Mouse (Mus musculus): ENCODE data around the gene Cmtm2a. TPM values are rescaled to one million over a fixed set of nuclear protein-coding genes. Genes with fewer than 3 reads are reported as not detected.
A peak's percentile ranks its signal among the peaks of the same experiment; 100 is the strongest.
"Not testable (repeated sequence)": the region's sequence is repeated elsewhere in the genome, so short reads cannot be mapped to it uniquely, and the experiment has no call there.

The Cmtm2a gene
- polyA plus RNA-seq (2016; fragmentation: Nextera tagmentation; extraction: Ambion mirVana) = not detected in 2 replicates

DNA sequence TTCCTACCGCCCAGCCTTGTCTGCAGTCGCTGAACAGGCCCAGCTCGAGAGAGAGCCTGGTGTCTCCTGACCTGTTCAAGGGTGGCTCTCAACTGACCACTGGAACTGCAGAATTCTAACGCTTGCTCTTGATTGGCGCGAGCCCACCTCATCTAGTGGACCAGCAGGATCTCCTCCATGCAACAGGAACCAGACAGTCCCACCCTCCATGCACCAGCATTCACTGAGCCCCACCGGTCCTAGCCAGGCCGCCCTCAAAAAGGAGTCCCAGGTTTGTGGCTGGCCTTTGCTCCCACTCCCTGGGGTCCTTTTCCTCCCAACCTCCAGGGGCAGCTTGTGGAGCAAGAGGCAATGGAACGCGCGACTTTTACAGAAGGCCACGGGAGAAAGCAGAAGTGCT lies at the start of gene Cmtm2a:
Gene Cmtm2a (minus strand): TSS at position 101 of the 400 bp plus-strand sequence.
- H3K4me1 ChIP-seq; ATAC-seq (ENCODE audit: insufficient number of reproducible peaks, insufficient read depth, low FRiP score, low TSS enrichment); H3K9ac ChIP-seq; H3K9me3 ChIP-seq; H3K4me3 ChIP-seq; H3K36me3 ChIP-seq; H3K27ac ChIP-seq; H3K4me2 ChIP-seq (replicated peaks); H3K27me3 ChIP-seq: not testable (repeated sequence)
- WGBS = 86% methylated on average over 12 of the region's 12 CpGs

DNA sequence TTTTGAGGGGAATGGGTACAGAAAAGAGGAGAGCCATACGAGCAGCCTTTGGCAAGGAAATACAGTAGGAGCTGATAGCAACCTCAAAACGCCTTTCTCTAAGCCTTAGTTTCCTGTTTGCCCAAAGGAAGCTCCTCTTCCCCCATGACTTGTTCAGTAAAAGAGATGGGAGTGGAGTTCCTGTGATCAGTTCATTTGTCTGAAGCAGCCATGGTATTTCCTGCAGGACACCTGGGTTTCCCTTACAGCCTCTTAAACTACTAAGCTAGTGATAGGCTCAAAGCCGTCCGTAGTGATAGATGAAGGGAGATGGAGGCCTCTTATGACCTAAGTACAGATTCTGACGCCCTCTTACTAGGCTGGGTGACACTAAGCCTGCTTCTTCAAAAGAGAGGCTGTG lies 49.4 kb upstream of the Cmtm2a start:
- WGBS = 79% methylated on average over 5 of the region's 5 CpGs
- no peak overlapping the region for H3K4me2 ChIP-seq (replicated peaks)
- no peaks in the 10 kb centered on the region for H3K9me3 ChIP-seq
- no peak for ATAC-seq (ENCODE audit: insufficient number of reproducible peaks, insufficient read depth, low FRiP score, low TSS enrichment)
- no peak overlapping the region for H3K4me3 ChIP-seq
- peaks cover 37% of the 10 kb centered on the region; the same call in 1 of the 2 replicates for H3K36me3 ChIP-seq
- H3K4me1 ChIP-seq = peaks cover 12% of the 10 kb centered on the region; the same call in 1 of the 2 replicates
- H3K9ac ChIP-seq = no peak overlapping the region
- no peak overlapping the region for H3K27ac ChIP-seq
- H3K27me3 ChIP-seq = no peaks in the 10 kb centered on the region

DNA sequence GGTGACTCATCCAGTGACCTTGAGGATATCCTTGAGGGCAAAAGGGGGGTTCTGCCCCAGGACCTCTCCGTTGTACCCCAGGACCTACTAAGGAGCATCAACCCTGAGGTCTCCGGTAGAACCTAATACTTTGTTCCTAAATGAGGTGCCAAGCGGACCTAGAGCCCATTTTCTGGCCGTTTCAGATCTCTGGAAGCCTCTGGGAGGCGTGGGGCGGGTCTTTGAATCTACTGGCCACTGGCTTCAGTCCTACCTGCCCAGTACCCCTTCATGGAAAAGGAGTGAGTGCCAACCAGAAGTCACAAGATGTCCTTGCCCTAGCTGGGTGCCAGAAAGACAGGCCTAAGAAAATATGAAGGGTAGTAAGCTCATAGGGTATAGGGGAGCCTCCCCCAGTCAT lies 48.7 kb upstream of the Cmtm2a start:
- Histone ChIP-seq H3K36me3 (peaks cover 30% of the 10 kb centered on the region; the same call in 1 of the 2 replicates), H3K4me2 (replicated peaks) (peak overlapping the region; percentile 73), H3K9me3 (no peaks in the 10 kb centered on the region), H3K27me3 (no peaks in the 10 kb centered on the region), H3K4me1 (peaks cover 12% of the 10 kb centered on the region; the same call in 1 of the 2 replicates), H3K9ac (peak overlapping the region; percentile 83), H3K4me3 (peak overlapping the region; percentile 71), H3K27ac (0 out of 2 replicates have a peak overlapping the region, but pooled peaks have one; percentile 91)
- ATAC-seq (ENCODE audit: insufficient number of reproducible peaks, insufficient read depth, low FRiP score, low TSS enrichment) = no peak
- WGBS = 46% methylated on average over 6 of the region's 6 CpGs

DNA sequence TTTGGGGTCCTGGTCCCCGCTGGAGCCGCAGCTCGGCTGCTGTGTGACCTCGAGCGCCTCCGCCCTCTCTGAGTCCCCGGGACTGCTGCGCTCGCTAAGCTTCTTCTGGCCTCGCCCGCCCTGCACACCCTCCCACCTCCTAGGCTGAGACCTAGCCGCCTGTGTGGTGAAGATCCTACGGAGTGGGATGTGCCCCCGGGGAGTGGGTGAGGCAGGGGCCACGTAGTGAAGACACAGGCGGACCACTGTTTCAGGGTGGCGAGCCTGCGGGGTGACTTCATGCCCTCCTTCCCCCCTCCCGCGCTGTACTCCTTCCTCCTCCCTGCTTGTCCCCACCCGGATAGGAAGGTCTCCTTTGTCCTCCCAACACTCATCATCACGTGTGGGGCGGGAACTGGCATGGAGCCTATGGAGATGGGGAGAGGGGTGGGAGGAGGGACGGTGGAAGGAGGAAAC lies 48.2 kb upstream of the Cmtm2a start:
- Histone ChIP-seq H3K27ac (peak overlapping the region; percentile 91), H3K36me3 (peaks cover 26% of the 10 kb centered on the region; the same call in 1 of the 2 replicates), H3K9me3 (no peaks in the 10 kb centered on the region), H3K4me3 (peak overlapping the region; percentile 71), H3K27me3 (no peaks in the 10 kb centered on the region), H3K4me2 (replicated peaks) (peak overlapping the region; percentile 73), H3K9ac (peak overlapping the region; percentile 83), H3K4me1 (peaks cover 12% of the 10 kb centered on the region; the same call in 1 of the 2 replicates)
- peak; percentile 64 for ATAC-seq (ENCODE audit: insufficient number of reproducible peaks, insufficient read depth, low FRiP score, low TSS enrichment)
- under 1% methylated on average over 24 of the region's 24 CpGs for WGBS

DNA sequence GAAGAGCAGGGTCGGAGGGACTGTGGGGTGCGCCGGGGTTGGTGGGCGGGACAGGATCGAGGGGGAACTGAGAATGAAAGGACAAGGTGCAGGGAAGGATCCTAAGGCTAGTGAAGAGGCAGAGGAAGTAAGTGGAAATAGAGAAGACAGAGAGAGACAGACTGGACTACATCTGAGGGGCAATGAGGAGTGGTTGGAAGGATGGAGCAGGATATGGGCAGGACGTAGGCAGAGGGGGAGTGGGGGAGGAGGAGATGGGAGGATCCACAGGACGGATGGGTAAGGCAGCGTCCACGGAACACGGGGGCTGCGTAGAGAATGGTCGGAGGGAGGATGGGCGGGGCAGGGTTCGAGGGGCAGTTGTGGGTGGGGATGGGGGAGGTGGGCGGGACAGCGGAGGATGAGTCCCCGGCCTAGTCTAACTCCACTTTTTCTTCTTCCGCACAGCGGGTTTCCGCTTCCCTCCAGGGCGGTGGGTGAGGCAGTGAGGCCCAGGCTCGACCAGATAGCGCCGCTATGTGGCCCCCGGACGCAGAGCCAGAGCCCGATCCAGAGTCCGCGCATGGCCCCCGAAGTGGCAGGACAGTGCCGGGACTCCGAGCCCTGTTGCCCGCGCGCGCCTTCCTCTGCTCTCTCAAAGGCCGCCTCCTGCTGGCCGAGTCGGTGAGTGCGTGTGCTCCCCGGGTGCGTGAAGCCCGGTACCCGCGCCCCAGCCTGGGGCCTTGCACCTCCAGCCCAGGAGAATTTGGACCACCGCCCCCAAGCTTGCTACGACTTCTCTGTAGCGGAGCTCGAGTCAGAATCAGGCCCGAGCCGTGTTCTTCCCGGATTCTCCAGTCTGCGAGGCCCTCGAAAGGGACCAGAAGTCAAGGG lies 47.5 kb upstream of the Cmtm2a start:
- H3K27me3 ChIP-seq = no peaks in the 10 kb centered on the region
- no peaks in the 10 kb centered on the region for H3K9me3 ChIP-seq
- H3K36me3 ChIP-seq = peaks cover 19% of the 10 kb centered on the region; the same call in 1 of the 2 replicates
- peak overlapping the region; percentile 83 for H3K9ac ChIP-seq
- H3K4me1 ChIP-seq = peaks cover 12% of the 10 kb centered on the region; the same call in 1 of the 2 replicates
- peak overlapping the region; percentile 91 for H3K27ac ChIP-seq
- H3K4me3 ChIP-seq = peak overlapping the region; percentile 71
- H3K4me2 ChIP-seq (replicated peaks) = peak overlapping the region; percentile 73
- WGBS = under 1% methylated on average over 41 of the region's 54 CpGs
- peak; percentile 83 for ATAC-seq (ENCODE audit: insufficient number of reproducible peaks, insufficient read depth, low FRiP score, low TSS enrichment)

GRCm38 (mm10) chr8:104339983-104340232 lies 46.9 kb upstream of the Cmtm2a start:
- Histone ChIP-seq H3K9me3 (no peaks in the 10 kb centered on the region), H3K27ac (peak overlapping the region; percentile 91), H3K9ac (peak overlapping the region; percentile 83), H3K4me2 (replicated peaks) (peak overlapping the region; percentile 73), H3K4me3 (peak overlapping the region; percentile 71), H3K4me1 (peaks cover 12% of the 10 kb centered on the region; the same call in 1 of the 2 replicates), H3K36me3 (peaks cover 13% of the 10 kb centered on the region; the same call in 1 of the 2 replicates), H3K27me3 (no peaks in the 10 kb centered on the region)
- WGBS = 3% methylated on average over 6 of the region's 6 CpGs
- peak; percentile 11; the same call in 1 of the 2 replicates for ATAC-seq (ENCODE audit: insufficient number of reproducible peaks, insufficient read depth, low FRiP score, low TSS enrichment)

DNA sequence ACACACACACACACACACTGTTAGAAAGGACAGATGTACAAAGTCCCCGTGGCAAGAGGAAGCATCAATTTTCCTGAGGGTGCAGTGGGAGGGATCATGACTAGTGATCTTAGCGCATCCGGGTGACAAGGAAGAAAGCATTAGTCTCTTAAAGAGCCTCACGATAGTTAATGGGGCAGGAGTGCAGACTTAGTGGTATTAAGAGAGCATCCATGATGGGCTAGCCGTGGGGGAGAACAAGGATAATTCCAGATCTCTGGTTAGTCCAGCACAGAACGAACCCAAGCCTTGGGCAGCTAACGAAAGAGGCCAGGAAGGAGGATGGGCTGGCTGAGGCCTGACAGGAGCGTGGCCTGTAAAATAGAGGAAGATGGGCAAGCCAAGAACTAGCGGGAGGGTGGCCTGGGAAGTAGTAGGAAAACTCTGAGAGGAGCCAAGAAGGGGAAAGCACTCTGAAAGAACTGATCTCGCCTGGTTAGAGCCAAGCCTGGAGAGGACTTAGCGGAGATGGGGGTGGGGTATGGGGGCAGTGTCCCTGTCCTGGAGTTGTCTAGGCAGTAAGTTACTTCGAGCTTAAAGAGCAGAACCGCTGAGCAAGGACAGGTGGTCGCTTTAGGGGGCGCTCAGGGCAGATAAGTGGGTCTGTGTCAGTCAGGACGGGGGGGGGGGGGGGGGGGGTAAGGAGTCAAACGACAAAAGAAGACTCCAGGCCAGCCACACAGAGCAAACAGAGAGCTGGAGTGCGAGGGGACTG lies 46.4 kb upstream of the Cmtm2a start, which contains the start of gene Cmtm3:
Gene Cmtm3 (plus strand): TSS at position 182 of the 754 bp plus-strand sequence.
- WGBS = 13% methylated on average over 17 of the region's 18 CpGs
- no peak for ATAC-seq (ENCODE audit: insufficient number of reproducible peaks, insufficient read depth, low FRiP score, low TSS enrichment)
- H3K36me3 ChIP-seq = peaks cover 8% of the 10 kb centered on the region; the same call in 1 of the 2 replicates
- no peaks in the 10 kb centered on the region for H3K9me3 ChIP-seq
- peak within 1 kb of the TSS; percentile 71 for H3K4me3 ChIP-seq
- peaks cover 12% of the 10 kb centered on the region; the same call in 1 of the 2 replicates for H3K4me1 ChIP-seq
- peak within 1 kb of the TSS; percentile 91 for H3K27ac ChIP-seq
- H3K9ac ChIP-seq = peak within 1 kb of the TSS; percentile 83
- peak within 1 kb of the TSS; percentile 73 for H3K4me2 ChIP-seq (replicated peaks)
- H3K27me3 ChIP-seq = no peaks in the 10 kb centered on the region

- Histone ChIP-seq H3K27ac (no peak overlapping the region), H3K9me3 (no peaks in the 10 kb centered on the region), H3K4me2 (replicated peaks) (no peak overlapping the region), H3K36me3 (no peaks in the 10 kb centered on the region), H3K27me3 (no peaks in the 10 kb centered on the region), H3K4me3 (no peak overlapping the region), H3K9ac (no peak overlapping the region), H3K4me1 (peaks cover 12% of the 10 kb centered on the region; the same call in 1 of the 2 replicates)
- no peak for ATAC-seq (ENCODE audit: insufficient number of reproducible peaks, insufficient read depth, low FRiP score, low TSS enrichment)
- WGBS = 54% methylated on average over 3 of the region's 3 CpGs
Observed at GRCm38 (mm10) chr8:104337890-104338289, 44.9 kb upstream of the Cmtm2a start.

GRCm38 (mm10) chr8:104336806-104337205 lies 43.8 kb upstream of the Cmtm2a start:
- Histone ChIP-seq H3K27me3 (no peaks in the 10 kb centered on the region), H3K27ac (no peak overlapping the region), H3K4me2 (replicated peaks) (no peak overlapping the region), H3K4me1 (peaks cover 11% of the 10 kb centered on the region; the same call in 1 of the 2 replicates), H3K9ac (no peak overlapping the region), H3K36me3 (no peaks in the 10 kb centered on the region), H3K9me3 (no peaks in the 10 kb centered on the region), H3K4me3 (no peak overlapping the region)
- 84% methylated on average over 1 of the region's 1 CpGs for WGBS
- no peak for ATAC-seq (ENCODE audit: insufficient number of reproducible peaks, insufficient read depth, low FRiP score, low TSS enrichment)

DNA sequence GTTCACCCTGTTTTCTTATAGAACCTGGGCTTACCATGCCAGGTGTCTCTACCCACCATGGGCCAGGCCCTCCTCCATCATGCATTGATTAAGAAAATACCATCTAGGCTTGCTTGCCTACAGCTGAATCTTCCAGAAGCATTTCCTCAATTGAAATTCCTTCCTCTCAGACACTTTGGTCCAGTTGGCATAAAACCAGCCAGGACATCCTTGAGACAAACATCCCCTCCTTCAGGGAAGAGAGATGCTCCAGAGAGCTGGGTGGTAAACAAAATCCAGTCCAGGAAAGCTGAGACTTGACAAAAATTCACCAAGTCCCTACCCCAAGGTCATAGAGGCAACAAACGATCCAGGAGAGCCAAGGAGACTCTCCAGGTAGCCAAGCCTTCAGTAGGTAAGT lies 41.2 kb upstream of the Cmtm2a start:
- Histone ChIP-seq H3K4me3 (no peak overlapping the region), H3K4me2 (replicated peaks) (no peak overlapping the region), H3K9me3 (no peaks in the 10 kb centered on the region), H3K27me3 (no peaks in the 10 kb centered on the region), H3K27ac (no peak overlapping the region), H3K36me3 (no peaks in the 10 kb centered on the region), H3K9ac (no peak overlapping the region), H3K4me1 (no peaks in the 10 kb centered on the region)
- WGBS = 59% methylated on average over 1 of the region's 1 CpGs
- no peak for ATAC-seq (ENCODE audit: insufficient number of reproducible peaks, insufficient read depth, low FRiP score, low TSS enrichment)

- no peak for ATAC-seq (ENCODE audit: insufficient number of reproducible peaks, insufficient read depth, low FRiP score, low TSS enrichment)
Observed at GRCm38 (mm10) chr8:104333786-104334185, 40.8 kb upstream of the Cmtm2a start.

More at GRCm38 (mm10) chr8:104333786-104334185, 40.8 kb upstream of the Cmtm2a start:
- H3K27ac ChIP-seq = no peak overlapping the region
- no peak overlapping the region for H3K4me2 ChIP-seq (replicated peaks)
- no peaks in the 10 kb centered on the region for H3K4me1 ChIP-seq
- no peaks in the 10 kb centered on the region for H3K36me3 ChIP-seq
- no peaks in the 10 kb centered on the region for H3K27me3 ChIP-seq
- no peaks in the 10 kb centered on the region for H3K9me3 ChIP-seq
- WGBS = 73% methylated on average over 5 of the region's 5 CpGs
- no peak overlapping the region for H3K4me3 ChIP-seq
- no peak overlapping the region for H3K9ac ChIP-seq

Data from embryonic facial prominence, embryonic 12.5 days (tissue).